Mouse (Mus musculus): ENCODE measurements around the gene Olfr420. TPM values are rescaled to one million over a fixed set of nuclear protein-coding genes. Genes with fewer than 3 reads are reported as not detected.

Gene Olfr420
- polyA plus RNA-seq (2014; fragmentation: Illumina TruSeq; extraction: RNeasy Lipid Tissue Mini Kit (QIAGEN cat#74804); ENCODE audit: insufficient read depth, low read depth, low replicate concordance), result not detected

GRCm38 (mm10) chr1:174155333-174155732, at the start of gene Olfr420:
TSS of gene Olfr420 (plus strand) at chr1:174155633.

GRCm38 (mm10) chr1:174121062-174121461, 34.4 kb upstream of the Olfr420 start, which contains the start of gene Olfr231:
TSS of gene Olfr231 (minus strand) at chr1:174121162.

GRCm38 (mm10) chr1:174131217-174131616, 24.2 kb upstream of the Olfr420 start, which contains the start of gene Olfr424:
TSS of gene Olfr424 (plus strand) at chr1:174131517.

GRCm38 (mm10) chr1:174172605-174173004, 17.2 kb downstream of the Olfr420 start, which contains the start of gene Spta1:
TSS of gene Spta1 (plus strand) at chr1:174172776.

Other genes with a start within 250 kb of the Olfr420 start
- 5.9 TPM for gene Ifi211, start 242.6 kb upstream of the Olfr420 start, polyA plus RNA-seq (2014; fragmentation: Illumina TruSeq; extraction: RNeasy Lipid Tissue Mini Kit (QIAGEN cat#74804); ENCODE audit: insufficient read depth, low read depth, low replicate concordance)
- 28.8 TPM for gene Mndal, start 213.1 kb upstream of the Olfr420 start, polyA plus RNA-seq (2014; fragmentation: Illumina TruSeq; extraction: RNeasy Lipid Tissue Mini Kit (QIAGEN cat#74804); ENCODE audit: insufficient read depth, low read depth, low replicate concordance)
- gene Ifi203, start 213.0 kb upstream of the Olfr420 start, polyA plus RNA-seq (2014; fragmentation: Illumina TruSeq; extraction: RNeasy Lipid Tissue Mini Kit (QIAGEN cat#74804); ENCODE audit: insufficient read depth, low read depth, low replicate concordance), result 13.6 TPM
- not detected for gene Ifi202b, start 172.9 kb upstream of the Olfr420 start, polyA plus RNA-seq (2014; fragmentation: Illumina TruSeq; extraction: RNeasy Lipid Tissue Mini Kit (QIAGEN cat#74804); ENCODE audit: insufficient read depth, low read depth, low replicate concordance)
- gene Ifi205, start 123.8 kb upstream of the Olfr420 start, polyA plus RNA-seq (2014; fragmentation: Illumina TruSeq; extraction: RNeasy Lipid Tissue Mini Kit (QIAGEN cat#74804); ENCODE audit: insufficient read depth, low read depth, low replicate concordance), result 6.5 TPM
- gene Olfr433, start 114.9 kb upstream of the Olfr420 start, polyA plus RNA-seq (2014; fragmentation: Illumina TruSeq; extraction: RNeasy Lipid Tissue Mini Kit (QIAGEN cat#74804); ENCODE audit: insufficient read depth, low read depth, low replicate concordance), result not detected
- not detected for gene Olfr432, start 106.4 kb upstream of the Olfr420 start, polyA plus RNA-seq (2014; fragmentation: Illumina TruSeq; extraction: RNeasy Lipid Tissue Mini Kit (QIAGEN cat#74804); ENCODE audit: insufficient read depth, low read depth, low replicate concordance)
- not detected for gene Olfr430, start 89.0 kb upstream of the Olfr420 start, polyA plus RNA-seq (2014; fragmentation: Illumina TruSeq; extraction: RNeasy Lipid Tissue Mini Kit (QIAGEN cat#74804); ENCODE audit: insufficient read depth, low read depth, low replicate concordance)
- gene Olfr429, start 71.3 kb upstream of the Olfr420 start, polyA plus RNA-seq (2014; fragmentation: Illumina TruSeq; extraction: RNeasy Lipid Tissue Mini Kit (QIAGEN cat#74804); ENCODE audit: insufficient read depth, low read depth, low replicate concordance), result not detected
- not detected for gene Olfr427, start 58.7 kb upstream of the Olfr420 start, polyA plus RNA-seq (2014; fragmentation: Illumina TruSeq; extraction: RNeasy Lipid Tissue Mini Kit (QIAGEN cat#74804); ENCODE audit: insufficient read depth, low read depth, low replicate concordance)
- not detected for gene Olfr231, start 34.5 kb upstream of the Olfr420 start, polyA plus RNA-seq (2014; fragmentation: Illumina TruSeq; extraction: RNeasy Lipid Tissue Mini Kit (QIAGEN cat#74804); ENCODE audit: insufficient read depth, low read depth, low replicate concordance)
- gene Olfr424, start 24.1 kb upstream of the Olfr420 start, polyA plus RNA-seq (2014; fragmentation: Illumina TruSeq; extraction: RNeasy Lipid Tissue Mini Kit (QIAGEN cat#74804); ENCODE audit: insufficient read depth, low read depth, low replicate concordance), result not detected
- 0.08 TPM for gene Spta1, start 17.1 kb downstream of the Olfr420 start, polyA plus RNA-seq (2014; fragmentation: Illumina TruSeq; extraction: RNeasy Lipid Tissue Mini Kit (QIAGEN cat#74804); ENCODE audit: insufficient read depth, low read depth, low replicate concordance)
- not detected for gene Olfr419, start 96.4 kb downstream of the Olfr420 start, polyA plus RNA-seq (2014; fragmentation: Illumina TruSeq; extraction: RNeasy Lipid Tissue Mini Kit (QIAGEN cat#74804); ENCODE audit: insufficient read depth, low read depth, low replicate concordance)
- not detected for gene Mptx1, start 174.9 kb downstream of the Olfr420 start, polyA plus RNA-seq (2014; fragmentation: Illumina TruSeq; extraction: RNeasy Lipid Tissue Mini Kit (QIAGEN cat#74804); ENCODE audit: insufficient read depth, low read depth, low replicate concordance)
- not detected for gene Olfr417, start 209.5 kb downstream of the Olfr420 start, polyA plus RNA-seq (2014; fragmentation: Illumina TruSeq; extraction: RNeasy Lipid Tissue Mini Kit (QIAGEN cat#74804); ENCODE audit: insufficient read depth, low read depth, low replicate concordance)
- gene Olfr248, start 235.4 kb downstream of the Olfr420 start, polyA plus RNA-seq (2014; fragmentation: Illumina TruSeq; extraction: RNeasy Lipid Tissue Mini Kit (QIAGEN cat#74804); ENCODE audit: insufficient read depth, low read depth, low replicate concordance), result not detected

Data from lung, adult 10 weeks (tissue).